Mouse (Mus musculus): ENCODE data around the gene Hmgxb4. TPM values are rescaled to one million over a fixed set of nuclear protein-coding genes. Genes with fewer than 3 reads are reported as not detected.
"Not testable (repeated sequence)": the region's sequence is repeated elsewhere in the genome, so short reads cannot be mapped to it uniquely, and the experiment has no call there.

Gene Hmgxb4
- total RNA-seq (2014; rRNA removed): 48.5 and 60.1 TPM in 2 replicates
- 27.6 and 29.6 TPM in 2 replicates for polyA plus RNA-seq (2015; fragmentation: Nextera tagmentation; extraction: Ambion mirVana)

- peak within 1 kb of the TSS; percentile 59 for H3K4me3 ChIP-seq (ENCODE audit: low read depth, low read length)
- H3K27ac ChIP-seq (ENCODE audit: low read depth, low read length): peak within 1 kb of the TSS; percentile 98
- WGBS: 10% methylated on average over 8 of the region's 8 CpGs
- H3K9ac ChIP-seq (replicated peaks; ENCODE audit: low read length, poor library complexity, severe bottlenecking): peak within 1 kb of the TSS; percentile 97
- no peak for DNase-seq (ENCODE audit: low spot score)
- no peak for TF ChIP-seq CTCF (IDR thresholded peaks at IDR 0.05)
- peaks cover 3% of the 10 kb centered on the region; the same call in 1 of the 2 replicates for H3K4me1 ChIP-seq (ENCODE audit: insufficient read depth, low read length)
- H3K27me3 ChIP-seq (ENCODE audit: insufficient read depth, low read length): no peaks in the 10 kb centered on the region
- H3K9me3 ChIP-seq (ENCODE audit: low read length): no peaks in the 10 kb centered on the region
- no peaks in the 10 kb centered on the region for H3K36me3 ChIP-seq (ENCODE audit: insufficient read depth, low read length)
- ATAC-seq (ENCODE audit: low FRiP score): 0 out of 2 replicates have a peak, but pooled peaks have one; percentile 2
- H3K4me2 ChIP-seq (ENCODE audit: low read depth, low read length, poor library complexity, severe bottlenecking): peak within 1 kb of the TSS; percentile 69
These were observed at the start of gene Hmgxb4 for GRCm38 (mm10) chr8:74993081-74993474. Gene Hmgxb4 (plus strand): TSS chr8:74993356.

GRCm38 (mm10) chr8:74949445-74949844 lies 43.7 kb upstream of the Hmgxb4 start:
- Histone ChIP-seq H3K36me3 (ENCODE audit: insufficient read depth, low read length) (no peaks in the 10 kb centered on the region), H3K4me3 (ENCODE audit: low read depth, low read length) (no peak overlapping the region), H3K9ac (replicated peaks; ENCODE audit: low read length, poor library complexity, severe bottlenecking) (no peak overlapping the region), H3K27ac (ENCODE audit: low read depth, low read length) (no peak overlapping the region), H3K9me3 (ENCODE audit: low read length) (no peaks in the 10 kb centered on the region), H3K27me3 (ENCODE audit: insufficient read depth, low read length) (no peaks in the 10 kb centered on the region), H3K4me1 (ENCODE audit: insufficient read depth, low read length) (no peaks in the 10 kb centered on the region), H3K4me2 (ENCODE audit: low read depth, low read length, poor library complexity, severe bottlenecking) (no peak overlapping the region)
- no peak for DNase-seq (ENCODE audit: low spot score)
- no peak for TF ChIP-seq CTCF (IDR thresholded peaks at IDR 0.05)
- 96% methylated on average over 1 of the region's 1 CpGs for WGBS
- ATAC-seq (ENCODE audit: low FRiP score): no peak

- Histone ChIP-seq H3K36me3 (ENCODE audit: insufficient read depth, low read length) (no peaks in the 10 kb centered on the region), H3K9ac (replicated peaks; ENCODE audit: low read length, poor library complexity, severe bottlenecking) (no peak overlapping the region), H3K4me3 (ENCODE audit: low read depth, low read length) (no peak overlapping the region), H3K27me3 (ENCODE audit: insufficient read depth, low read length) (no peaks in the 10 kb centered on the region), H3K27ac (ENCODE audit: low read depth, low read length) (no peak overlapping the region), H3K4me2 (ENCODE audit: low read depth, low read length, poor library complexity, severe bottlenecking) (no peak overlapping the region), H3K4me1 (ENCODE audit: insufficient read depth, low read length) (no peaks in the 10 kb centered on the region), H3K9me3 (ENCODE audit: low read length) (no peaks in the 10 kb centered on the region)
- ATAC-seq (ENCODE audit: low FRiP score): no peak
- no peak for TF ChIP-seq CTCF (IDR thresholded peaks at IDR 0.05)
- no peak for DNase-seq (ENCODE audit: low spot score)
- 81% methylated on average over 5 of the region's 5 CpGs for WGBS
These were observed 29.2 kb upstream of the Hmgxb4 start for GRCm38 (mm10) chr8:74963983-74964382.

- not testable (repeated sequence) for H3K4me1 ChIP-seq (ENCODE audit: insufficient read depth, low read length); H3K36me3 ChIP-seq (ENCODE audit: insufficient read depth, low read length); H3K27me3 ChIP-seq (ENCODE audit: insufficient read depth, low read length); H3K9me3 ChIP-seq (ENCODE audit: low read length); H3K4me2 ChIP-seq (ENCODE audit: low read depth, low read length, poor library complexity, severe bottlenecking); H3K27ac ChIP-seq (ENCODE audit: low read depth, low read length); DNase-seq (ENCODE audit: low spot score); H3K9ac ChIP-seq (replicated peaks; ENCODE audit: low read length, poor library complexity, severe bottlenecking); ATAC-seq (ENCODE audit: low FRiP score); H3K4me3 ChIP-seq (ENCODE audit: low read depth, low read length)
- WGBS: 93% methylated on average over 3 of the region's 3 CpGs
These were observed 22.9 kb upstream of the Hmgxb4 start for GRCm38 (mm10) chr8:74970286-74970685.

GRCm38 (mm10) chr8:74971636-74972035 lies 21.5 kb upstream of the Hmgxb4 start:
- H3K4me2 ChIP-seq (ENCODE audit: low read depth, low read length, poor library complexity, severe bottlenecking): no peak overlapping the region
- no peak for TF ChIP-seq CTCF (IDR thresholded peaks at IDR 0.05)
- H3K4me1 ChIP-seq (ENCODE audit: insufficient read depth, low read length): no peaks in the 10 kb centered on the region
- no peak overlapping the region for H3K9ac ChIP-seq (replicated peaks; ENCODE audit: low read length, poor library complexity, severe bottlenecking)
- H3K27me3 ChIP-seq (ENCODE audit: insufficient read depth, low read length): no peaks in the 10 kb centered on the region
- ATAC-seq (ENCODE audit: low FRiP score) (no peak), DNase-seq (ENCODE audit: low spot score) (no peak)
- H3K9me3 ChIP-seq (ENCODE audit: low read length): no peaks in the 10 kb centered on the region
- 80% methylated on average over 4 of the region's 4 CpGs for WGBS
- H3K27ac ChIP-seq (ENCODE audit: low read depth, low read length): no peak overlapping the region
- no peak overlapping the region for H3K4me3 ChIP-seq (ENCODE audit: low read depth, low read length)
- H3K36me3 ChIP-seq (ENCODE audit: insufficient read depth, low read length): no peaks in the 10 kb centered on the region

GRCm38 (mm10) chr8:74972322-74972883 lies 20.8 kb upstream of the Hmgxb4 start:
- WGBS: 87% methylated on average over 7 of the region's 7 CpGs
- no peak for DNase-seq (ENCODE audit: low spot score)
- ATAC-seq (ENCODE audit: low FRiP score): no peak
- H3K4me1 ChIP-seq (ENCODE audit: insufficient read depth, low read length): no peaks in the 10 kb centered on the region
- H3K27me3 ChIP-seq (ENCODE audit: insufficient read depth, low read length): no peaks in the 10 kb centered on the region
- H3K27ac ChIP-seq (ENCODE audit: low read depth, low read length): no peak overlapping the region
- no peaks in the 10 kb centered on the region for H3K36me3 ChIP-seq (ENCODE audit: insufficient read depth, low read length)
- H3K4me3 ChIP-seq (ENCODE audit: low read depth, low read length): no peak overlapping the region
- no peak overlapping the region for H3K4me2 ChIP-seq (ENCODE audit: low read depth, low read length, poor library complexity, severe bottlenecking)
- TF ChIP-seq CTCF (IDR thresholded peaks at IDR 0.05): no peak
- no peak overlapping the region for H3K9ac ChIP-seq (replicated peaks; ENCODE audit: low read length, poor library complexity, severe bottlenecking)
- H3K9me3 ChIP-seq (ENCODE audit: low read length): no peaks in the 10 kb centered on the region

All from midbrain, postnatal 0 days (tissue).